Mouse (Mus musculus): ENCODE data around the gene Cd72. TPM values are rescaled to one million over a fixed set of nuclear protein-coding genes. Genes with fewer than 3 reads are reported as not detected.
A peak's percentile ranks its signal among the peaks of the same experiment; 100 is the strongest.

Cd72 gene
- polyA plus RNA-seq, 1 experiment from 2014 or later, result 2.6 TPM

DNA sequence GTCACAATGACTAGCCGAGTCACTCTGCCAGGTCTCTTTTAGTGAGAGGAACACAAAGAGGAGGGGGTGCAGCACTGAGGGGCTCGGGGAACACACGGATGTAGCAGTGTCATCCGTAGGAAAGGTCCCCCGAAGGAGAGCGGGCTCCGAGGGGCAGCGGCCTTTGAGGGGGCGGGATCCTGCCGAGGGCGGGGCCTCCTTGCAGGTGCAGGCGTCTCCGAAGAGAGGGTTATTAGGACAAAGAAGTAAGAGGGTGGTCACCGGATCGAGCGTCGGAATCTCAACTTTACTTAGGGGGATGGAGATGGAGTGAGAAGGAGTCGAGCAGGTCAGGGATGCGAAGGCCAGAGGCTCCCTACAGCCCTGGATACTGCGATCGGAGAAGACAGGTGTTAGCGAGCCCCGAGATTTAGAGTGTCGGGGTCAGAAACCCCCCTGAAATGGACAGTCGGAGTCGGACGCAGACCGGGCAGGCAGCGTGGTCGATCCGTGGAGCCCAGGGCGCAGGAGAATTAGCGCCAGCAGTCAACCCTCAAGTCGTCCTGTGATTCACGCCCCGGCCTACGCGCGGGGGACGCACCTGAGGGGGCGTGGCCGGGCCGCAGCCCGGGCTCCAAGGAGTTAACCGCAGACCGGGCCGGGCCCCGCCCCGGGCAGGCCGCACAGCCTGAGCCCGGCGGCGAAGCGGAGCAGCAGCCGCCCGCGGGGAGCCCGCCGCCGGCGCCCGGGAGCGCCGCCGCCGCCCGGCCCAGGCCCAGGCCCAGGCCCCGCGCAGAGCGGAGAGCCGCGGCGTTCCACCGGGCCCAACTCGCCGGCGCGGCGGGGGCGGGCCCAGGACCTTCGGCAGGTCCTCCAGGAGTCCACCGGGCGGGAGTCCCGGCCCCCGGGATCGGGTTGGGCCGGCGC is 11.7 kb downstream of the Cd72 start:
- ATAC-seq, result peak; percentile 85
- Histone ChIP-seq H3K36me3 (ENCODE audit: control insufficient read depth, insufficient read depth, low read length) (peaks cover 9% of the 10 kb centered on the region; the same call in 1 of the 2 replicates), H3K27ac (ENCODE audit: low read length) (peak overlapping the region; percentile 95), H3K9ac (ENCODE audit: low read depth, low read length) (peak overlapping the region; percentile 98), H3K27me3 (replicated peaks; ENCODE audit: control insufficient read depth, insufficient read depth, low read length) (no peaks in the 10 kb centered on the region), H3K4me3 (ENCODE audit: low read length) (peak overlapping the region; percentile 86), H3K4me2 (ENCODE audit: low read depth, low read length) (peak overlapping the region; percentile 75), H3K4me1 (ENCODE audit: control insufficient read depth, insufficient read depth, low read length) (peaks cover 9% of the 10 kb centered on the region), H3K9me3 (ENCODE audit: control insufficient read depth, low read length) (no peaks in the 10 kb centered on the region)
- WGBS, result under 1% methylated on average over 74 of the region's 88 CpGs

DNA sequence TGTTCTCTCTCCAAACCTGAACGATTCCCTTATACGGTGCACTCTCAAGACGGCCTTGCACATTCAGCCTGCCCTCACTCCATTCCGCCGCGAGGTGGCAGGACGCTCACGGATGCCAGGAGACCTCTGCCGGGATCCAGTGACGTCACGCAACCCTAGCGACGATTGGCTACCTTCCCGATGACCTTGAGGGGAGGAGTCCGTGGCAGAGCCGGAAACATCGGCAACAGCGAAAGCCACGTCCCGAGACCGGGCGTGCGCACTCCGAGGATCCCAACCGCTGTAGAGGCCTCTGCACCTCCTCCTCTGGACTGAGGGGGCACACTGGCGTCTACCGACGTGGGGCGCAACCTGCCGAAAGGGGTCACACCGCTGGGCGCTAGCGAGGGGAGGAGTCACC is 12.4 kb downstream of the Cd72 start:
- peak overlapping the region; percentile 98 for H3K9ac ChIP-seq (ENCODE audit: low read depth, low read length)
- H3K4me2 ChIP-seq (ENCODE audit: low read depth, low read length), result peak overlapping the region; percentile 75
- H3K27me3 ChIP-seq (replicated peaks; ENCODE audit: control insufficient read depth, insufficient read depth, low read length), result no peaks in the 10 kb centered on the region
- no peaks in the 10 kb centered on the region for H3K9me3 ChIP-seq (ENCODE audit: control insufficient read depth, low read length)
- H3K4me3 ChIP-seq (ENCODE audit: low read length), result peak overlapping the region; percentile 86
- peak; percentile 92 for ATAC-seq
- peaks cover 9% of the 10 kb centered on the region for H3K4me1 ChIP-seq (ENCODE audit: control insufficient read depth, insufficient read depth, low read length)
- whole genome bisulfite sequencing, result under 1% methylated on average over 33 of the region's 33 CpGs
- H3K36me3 ChIP-seq (ENCODE audit: control insufficient read depth, insufficient read depth, low read length), result peaks cover 9% of the 10 kb centered on the region; the same call in 1 of the 2 replicates
- H3K27ac ChIP-seq (ENCODE audit: low read length), result peak overlapping the region; percentile 95

DNA sequence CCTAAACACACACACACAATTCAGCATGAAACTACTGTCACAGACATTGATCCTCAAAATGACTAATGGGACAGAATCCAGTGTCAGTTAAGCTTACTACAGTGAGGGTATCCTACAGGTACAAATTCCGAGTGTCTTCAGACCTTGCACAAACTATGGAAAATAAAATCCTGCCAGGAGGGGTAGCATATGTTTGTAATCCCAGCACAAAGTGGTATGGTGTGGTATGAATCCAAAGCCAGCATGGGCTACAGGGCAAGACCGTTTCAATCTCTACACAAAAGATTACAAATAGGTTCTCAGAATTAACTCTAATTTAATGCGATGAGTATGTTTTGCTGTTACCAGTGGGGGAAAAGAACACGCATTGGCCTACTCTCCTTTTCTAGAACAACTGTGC is 12.8 kb downstream of the Cd72 start, which contains the start of gene Tesk1:
Tesk1 (plus strand) TSS at position 301 of the 400 bp plus-strand sequence.
- ATAC-seq, result 0 out of 2 replicates have a peak, but pooled peaks have one; percentile 0
- Histone ChIP-seq H3K9ac (ENCODE audit: low read depth, low read length) (peak within 1 kb of the TSS; percentile 98), H3K9me3 (ENCODE audit: control insufficient read depth, low read length) (no peaks in the 10 kb centered on the region), H3K36me3 (ENCODE audit: control insufficient read depth, insufficient read depth, low read length) (peaks cover 9% of the 10 kb centered on the region; the same call in 1 of the 2 replicates), H3K27me3 (replicated peaks; ENCODE audit: control insufficient read depth, insufficient read depth, low read length) (no peaks in the 10 kb centered on the region), H3K27ac (ENCODE audit: low read length) (peak within 1 kb of the TSS; percentile 95), H3K4me1 (ENCODE audit: control insufficient read depth, insufficient read depth, low read length) (peaks cover 9% of the 10 kb centered on the region), H3K4me3 (ENCODE audit: low read length) (peak within 1 kb of the TSS; percentile 86), H3K4me2 (ENCODE audit: low read depth, low read length) (peak within 1 kb of the TSS; percentile 75)
- WGBS, result 26% methylated on average over 4 of the region's 4 CpGs

DNA sequence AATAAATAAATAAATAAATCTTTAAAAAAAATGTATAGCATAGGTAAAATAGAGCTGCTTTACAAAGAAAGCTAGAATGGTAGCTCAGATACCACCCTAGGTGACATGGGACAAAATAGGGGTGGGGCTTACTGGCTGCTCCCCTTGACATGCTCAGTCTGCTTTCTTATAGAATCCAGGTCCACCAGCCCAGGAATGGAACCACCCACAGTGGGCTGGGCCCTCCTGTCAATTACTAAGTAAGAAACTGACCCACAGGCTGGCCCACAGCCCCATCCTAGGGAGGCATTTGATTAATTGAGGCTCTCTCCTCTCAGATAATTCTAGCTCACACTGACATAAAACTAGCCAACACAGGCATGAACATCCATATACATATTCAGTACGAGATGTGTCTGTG is 21.6 kb downstream of the Cd72 start:
- Histone ChIP-seq H3K9ac (ENCODE audit: low read depth, low read length) (no peak overlapping the region), H3K36me3 (ENCODE audit: control insufficient read depth, insufficient read depth, low read length) (no peaks in the 10 kb centered on the region), H3K4me1 (ENCODE audit: control insufficient read depth, insufficient read depth, low read length) (peaks cover 11% of the 10 kb centered on the region), H3K9me3 (ENCODE audit: control insufficient read depth, low read length) (no peaks in the 10 kb centered on the region), H3K27me3 (replicated peaks; ENCODE audit: control insufficient read depth, insufficient read depth, low read length) (no peaks in the 10 kb centered on the region), H3K27ac (ENCODE audit: low read length) (no peak overlapping the region), H3K4me3 (ENCODE audit: low read length) (no peak overlapping the region), H3K4me2 (ENCODE audit: low read depth, low read length) (no peak overlapping the region)
- WGBS, result 76% methylated on average over 1 of the region's 1 CpGs
- no peak for ATAC-seq

DNA sequence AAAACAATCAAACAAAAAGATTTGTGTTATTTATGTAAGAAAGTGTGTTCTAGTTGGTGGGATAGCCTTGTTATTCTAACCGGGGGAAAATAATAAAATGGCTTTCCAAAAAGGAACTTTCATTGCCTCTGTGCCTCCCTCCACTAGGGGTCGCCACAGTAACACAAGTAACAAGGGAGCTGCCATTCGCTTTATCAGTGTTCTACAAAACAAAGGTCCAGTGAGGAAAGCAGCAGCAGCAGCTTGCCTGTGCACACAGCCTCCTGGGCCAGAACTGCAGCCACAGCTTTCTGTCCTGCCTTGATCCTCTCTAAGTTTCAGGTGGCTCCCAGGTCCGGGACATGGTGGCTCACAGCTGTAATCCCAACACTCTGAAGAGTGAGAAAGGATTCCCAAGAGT is 22.7 kb downstream of the Cd72 start:
- no peaks in the 10 kb centered on the region for H3K9me3 ChIP-seq (ENCODE audit: control insufficient read depth, low read length)
- peak overlapping the region; percentile 33; the same call in 1 of the 2 replicates for H3K9ac ChIP-seq (ENCODE audit: low read depth, low read length)
- WGBS, result 4% methylated on average over 4 of the region's 4 CpGs
- H3K4me1 ChIP-seq (ENCODE audit: control insufficient read depth, insufficient read depth, low read length), result peaks cover 11% of the 10 kb centered on the region
- no peak overlapping the region for H3K4me2 ChIP-seq (ENCODE audit: low read depth, low read length)
- H3K4me3 ChIP-seq (ENCODE audit: low read length), result no peak overlapping the region
- ATAC-seq, result peak; percentile 45
- H3K36me3 ChIP-seq (ENCODE audit: control insufficient read depth, insufficient read depth, low read length), result no peaks in the 10 kb centered on the region
- peaks cover 3% of the 10 kb centered on the region; the same call in 1 of the 2 replicates for H3K27me3 ChIP-seq (replicated peaks; ENCODE audit: control insufficient read depth, insufficient read depth, low read length)
- peak overlapping the region; percentile 51 for H3K27ac ChIP-seq (ENCODE audit: low read length)

DNA sequence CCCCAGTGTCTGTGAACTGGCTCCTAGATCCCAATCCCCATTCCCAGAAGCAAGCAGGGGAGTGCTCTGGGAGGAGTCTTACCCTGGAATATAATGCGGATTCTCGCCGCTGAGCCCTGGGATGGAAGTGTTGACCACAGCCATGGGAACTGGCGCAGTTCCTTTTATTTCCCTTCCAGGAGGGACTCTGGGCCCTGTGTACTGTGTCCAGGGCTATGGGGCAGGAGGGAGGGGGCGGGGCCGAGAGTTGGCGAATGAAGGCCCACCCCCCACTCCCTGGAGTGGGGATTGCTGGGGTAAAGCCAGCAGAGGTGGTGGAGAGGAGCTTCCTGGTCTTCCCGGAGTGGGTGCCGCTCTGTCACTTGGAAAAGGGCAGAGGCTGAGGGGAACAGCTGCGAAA is 25.5 kb downstream of the Cd72 start, which contains the start of gene Fam166b:
Fam166b (minus strand) TSS at position 189 of the 400 bp plus-strand sequence.
- peak within 1 kb of the TSS; percentile 33; the same call in 1 of the 2 replicates for H3K9ac ChIP-seq (ENCODE audit: low read depth, low read length)
- 8% methylated on average over 10 of the region's 10 CpGs for WGBS

DNA sequence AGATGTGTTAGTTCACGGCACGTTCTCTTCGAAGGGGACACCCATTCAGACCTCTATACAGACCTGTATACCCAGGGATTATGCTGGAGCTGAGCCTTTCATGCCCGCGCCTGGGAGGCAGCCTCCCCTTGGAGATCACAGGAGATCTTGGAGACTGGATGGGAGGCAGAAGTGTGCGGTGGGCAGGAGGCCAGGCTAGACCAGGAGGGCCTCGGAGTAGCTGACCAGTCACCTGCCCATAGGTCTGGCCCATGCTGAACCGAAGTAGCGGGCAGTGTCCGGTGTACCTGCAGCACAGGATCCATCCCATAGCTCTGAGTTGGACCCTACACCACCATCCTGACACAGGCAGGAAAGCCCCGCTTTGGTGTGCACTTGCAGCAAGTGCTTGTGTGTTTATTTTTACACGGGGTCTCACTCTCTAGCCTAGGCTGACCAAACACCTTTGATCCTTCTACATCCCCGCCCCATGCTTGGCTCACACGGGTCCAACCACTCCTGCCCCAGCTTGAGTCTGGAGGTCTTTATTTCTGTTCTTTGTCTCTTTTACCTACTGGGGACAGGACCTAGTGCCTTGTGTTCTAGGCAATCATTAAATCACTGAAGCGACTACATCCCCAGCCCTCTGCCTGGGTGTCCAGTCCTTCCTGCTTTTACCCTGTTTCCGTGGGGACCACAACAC is 26.1 kb downstream of the Cd72 start:
- Histone ChIP-seq H3K27me3 (replicated peaks; ENCODE audit: control insufficient read depth, insufficient read depth, low read length) (peaks cover 3% of the 10 kb centered on the region; the same call in 1 of the 2 replicates), H3K9ac (ENCODE audit: low read depth, low read length) (peak overlapping the region; percentile 33; the same call in 1 of the 2 replicates), H3K36me3 (ENCODE audit: control insufficient read depth, insufficient read depth, low read length) (peaks cover 22% of the 10 kb centered on the region), H3K9me3 (ENCODE audit: control insufficient read depth, low read length) (no peaks in the 10 kb centered on the region), H3K4me3 (ENCODE audit: low read length) (no peak overlapping the region), H3K27ac (ENCODE audit: low read length) (no peak overlapping the region), H3K4me2 (ENCODE audit: low read depth, low read length) (0 out of 2 replicates have a peak overlapping the region, but pooled peaks have one; percentile 9), H3K4me1 (ENCODE audit: control insufficient read depth, insufficient read depth, low read length) (peaks cover 22% of the 10 kb centered on the region)
- 0 out of 2 replicates have a peak, but pooled peaks have one; percentile 14 for ATAC-seq
- 35% methylated on average over 16 of the region's 16 CpGs for WGBS

More for the DNA sequence above, 25.5 kb downstream of the Cd72 start, which contains the start of gene Fam166b:
- Histone ChIP-seq H3K27me3 (replicated peaks; ENCODE audit: control insufficient read depth, insufficient read depth, low read length) (peaks cover 3% of the 10 kb centered on the region; the same call in 1 of the 2 replicates), H3K4me3 (ENCODE audit: low read length) (no peak within 1 kb of the TSS), H3K4me1 (ENCODE audit: control insufficient read depth, insufficient read depth, low read length) (peaks cover 22% of the 10 kb centered on the region), H3K27ac (ENCODE audit: low read length) (no peak within 1 kb of the TSS; the same call in 1 of the 2 replicates), H3K9me3 (ENCODE audit: control insufficient read depth, low read length) (no peaks in the 10 kb centered on the region), H3K4me2 (ENCODE audit: low read depth, low read length) (0 out of 2 replicates have a peak within 1 kb of the TSS, but pooled peaks have one; percentile 9), H3K36me3 (ENCODE audit: control insufficient read depth, insufficient read depth, low read length) (peaks cover 15% of the 10 kb centered on the region)
- ATAC-seq, result peak; percentile 25; the same call in 1 of the 2 replicates

DNA sequence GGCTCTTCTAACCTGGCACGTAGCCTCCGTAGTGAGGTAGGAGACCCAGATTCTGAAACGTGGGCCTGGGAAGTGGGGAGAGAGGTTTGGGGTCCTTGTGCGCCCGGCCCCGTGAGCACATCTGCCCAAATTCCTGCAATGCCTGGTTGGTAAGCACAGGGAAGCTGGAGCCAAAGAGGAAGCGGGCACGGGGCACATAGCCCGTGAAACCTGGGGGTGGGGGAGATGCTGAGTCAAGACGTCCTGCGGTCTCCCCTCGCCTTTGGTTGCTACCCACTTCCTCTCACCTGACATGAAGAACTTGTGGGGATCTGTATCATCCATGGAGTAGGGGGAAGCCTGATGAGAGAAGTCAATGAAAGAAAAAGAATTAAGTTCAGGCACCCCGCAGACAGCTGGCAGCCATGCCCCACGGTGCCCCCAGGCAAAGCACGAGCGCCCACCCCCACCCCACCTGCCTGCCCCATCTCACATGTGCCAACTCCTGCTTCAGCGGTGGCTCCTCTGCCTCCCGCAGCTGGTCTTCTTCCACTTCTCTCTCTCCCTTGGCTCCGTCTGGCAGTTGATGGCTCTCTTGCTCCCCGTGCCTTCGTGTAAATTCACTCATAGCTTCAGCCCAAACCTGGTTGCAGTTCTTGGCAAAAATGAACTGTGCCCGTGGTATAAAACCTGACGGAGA is 26.8 kb downstream of the Cd72 start:
- Histone ChIP-seq H3K4me2 (ENCODE audit: low read depth, low read length) (no peak overlapping the region), H3K4me3 (ENCODE audit: low read length) (no peak overlapping the region), H3K36me3 (ENCODE audit: control insufficient read depth, insufficient read depth, low read length) (peaks cover 26% of the 10 kb centered on the region), H3K27me3 (replicated peaks; ENCODE audit: control insufficient read depth, insufficient read depth, low read length) (peaks cover 3% of the 10 kb centered on the region; the same call in 1 of the 2 replicates), H3K9me3 (ENCODE audit: control insufficient read depth, low read length) (no peaks in the 10 kb centered on the region), H3K27ac (ENCODE audit: low read length) (no peak overlapping the region), H3K4me1 (ENCODE audit: control insufficient read depth, insufficient read depth, low read length) (peaks cover 22% of the 10 kb centered on the region), H3K9ac (ENCODE audit: low read depth, low read length) (no peak overlapping the region)
- WGBS, result 38% methylated on average over 23 of the region's 23 CpGs
- ATAC-seq, result no peak
